ENCODE assay signal across 7 mouse cellular contexts in the genomic region with DNA sequence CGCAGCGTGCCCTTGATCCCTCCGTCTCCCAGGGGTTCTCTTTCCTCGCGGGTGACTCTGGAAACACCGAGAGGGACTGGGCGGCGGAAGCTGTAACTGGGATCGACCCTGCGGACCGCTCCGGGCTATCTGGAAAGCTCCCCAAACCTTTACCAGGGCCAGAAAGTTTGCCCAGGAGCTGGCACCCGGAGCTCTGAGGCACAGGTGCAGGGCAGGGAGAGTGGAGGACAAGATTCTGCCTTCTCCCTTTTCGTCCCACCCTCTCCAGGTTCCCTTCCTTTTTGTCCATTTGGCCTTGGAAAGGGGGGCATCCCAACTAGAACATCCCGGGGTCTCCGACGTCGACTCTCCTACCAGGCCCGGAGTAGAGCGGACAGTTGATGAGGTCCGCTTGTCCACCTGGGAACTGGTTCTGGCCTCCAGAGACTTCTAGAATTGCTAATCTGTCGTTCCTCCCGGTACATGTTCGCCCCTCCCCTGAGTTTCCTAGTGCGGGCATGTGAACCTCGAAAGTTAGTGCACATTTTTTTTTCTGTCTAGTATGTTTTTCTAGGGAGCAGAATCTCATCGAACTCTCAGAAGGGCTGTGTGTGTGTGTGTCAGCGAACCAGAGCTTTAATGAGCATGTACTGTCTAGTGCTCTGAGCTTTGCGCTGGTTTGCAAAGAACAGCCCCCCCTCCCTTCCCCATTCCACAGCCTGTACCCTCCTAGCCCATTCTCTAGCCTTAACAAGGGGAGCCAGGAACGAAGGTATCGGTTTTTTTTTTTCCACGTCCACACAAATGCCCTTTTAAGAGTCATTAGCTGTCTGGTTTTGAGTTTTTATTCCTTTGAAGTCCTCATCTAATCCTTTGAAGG. TPM values are rescaled to one million over a fixed set of nuclear protein-coding genes. Genes with fewer than 3 reads are reported as not detected.
DNase-seq lines count a peak whose midpoint lies in the region; ATAC-seq and TF ChIP-seq lines count a peak whose summit lies in the region.

No protein-coding gene starts in this region.

- peak overlapping the region; percentile 50; the same call in 1 of the 2 replicates for H3K27ac ChIP-seq in forebrain, embryonic 15.5 days (replicated peaks)
- H3K27ac ChIP-seq in intestine, postnatal 0 days (ENCODE audit: low read depth, low read length): peak overlapping the region; percentile 64; the same call in 1 of the 2 replicates
- peak overlapping the region; percentile 89 for H3K27ac ChIP-seq in midbrain, embryonic 15.5 days

- TF ChIP-seq CTCF in intestine, postnatal 0 days (IDR thresholded peaks at IDR 0.05; ENCODE audit: low read depth): no peak

- peak overlapping the region; percentile 62 for H3K4me3 ChIP-seq in forebrain, embryonic 15.5 days
- peak overlapping the region; percentile 83 for H3K4me3 ChIP-seq in intestine, postnatal 0 days (ENCODE audit: low read depth, low read length)
- peak overlapping the region; percentile 85 for H3K4me3 ChIP-seq in midbrain, embryonic 15.5 days

- H3K27me3 ChIP-seq in forebrain, embryonic 15.5 days: 0 out of 2 replicates have a peak, but pooled peaks cover 5% of the 10 kb centered on the region
- H3K27me3 ChIP-seq in intestine, postnatal 0 days (replicated peaks; ENCODE audit: control insufficient read depth, insufficient read depth, low read length): 0 out of 2 replicates have a peak, but pooled peaks cover 12% of the 10 kb centered on the region
- H3K27me3 ChIP-seq in midbrain, embryonic 15.5 days (replicated peaks): no peaks in the 10 kb centered on the region

- no peaks in the 10 kb centered on the region for H3K9me3 ChIP-seq in forebrain, embryonic 15.5 days
- no peaks in the 10 kb centered on the region for H3K9me3 ChIP-seq in intestine, postnatal 0 days (ENCODE audit: control insufficient read depth)
- H3K9me3 ChIP-seq in midbrain, embryonic 15.5 days: no peaks in the 10 kb centered on the region

- intact Hi-C loops in left cerebral cortex, postnatal 25 days (cut with DNase I): no loop called here

- peak; percentile 9 for DNase-seq in CD4-positive helper T cell, adult 2 months (ENCODE audit: low read depth, low spot score)
- DNase-seq in ES-CJ7 (ENCODE audit: low read depth, low spot score): peak; percentile 9
- no peak for DNase-seq in left cerebral cortex, postnatal 25 days (ENCODE audit: low spot score in 2 of 2)
- DNase-seq in T-cell, adult 2 months (ENCODE audit: low spot score): no peak

- 1% methylated on average over 32 of the region's 32 CpGs for WGBS in forebrain, embryonic 15.5 days
- 3% methylated on average over 32 of the region's 32 CpGs for WGBS in intestine, postnatal 0 days
- WGBS in midbrain, embryonic 15.5 days: 1% methylated on average over 32 of the region's 32 CpGs

- peak overlapping the region; percentile 88 for H3K4me2 ChIP-seq in forebrain, embryonic 15.5 days (replicated peaks)
- H3K4me2 ChIP-seq in intestine, postnatal 0 days (replicated peaks; ENCODE audit: low read depth): peak overlapping the region; percentile 98
- peak overlapping the region; percentile 95 for H3K4me2 ChIP-seq in midbrain, embryonic 15.5 days

- no peaks in the 10 kb centered on the region for H3K36me3 ChIP-seq in forebrain, embryonic 15.5 days
- no peaks in the 10 kb centered on the region for H3K36me3 ChIP-seq in intestine, postnatal 0 days (ENCODE audit: control insufficient read depth, insufficient read depth)
- no peaks in the 10 kb centered on the region for H3K36me3 ChIP-seq in midbrain, embryonic 15.5 days (replicated peaks)

- peaks cover 21% of the 10 kb centered on the region for H3K4me1 ChIP-seq in forebrain, embryonic 15.5 days
- no peaks in the 10 kb centered on the region for H3K4me1 ChIP-seq in intestine, postnatal 0 days (replicated peaks; ENCODE audit: control insufficient read depth, insufficient read depth, low read length)
- H3K4me1 ChIP-seq in midbrain, embryonic 15.5 days: peaks cover 17% of the 10 kb centered on the region

- peak overlapping the region; percentile 75 for H3K9ac ChIP-seq in forebrain, embryonic 15.5 days (replicated peaks)
- H3K9ac ChIP-seq in intestine, postnatal 0 days (ENCODE audit: low read depth, low read length): peak overlapping the region; percentile 63
- peak overlapping the region; percentile 78 for H3K9ac ChIP-seq in midbrain, embryonic 15.5 days

- peak; percentile 32; the same call in 1 of the 2 replicates for ATAC-seq in forebrain, embryonic 15.5 days (replicated peaks)
- no peak for ATAC-seq in intestine, postnatal 0 days
- ATAC-seq in midbrain, embryonic 15.5 days (replicated peaks): peak; percentile 51

RNA-seq across cellular contexts. Expression of a gene that starts 13.2 kb away (rescaled TPM):
- 21.8 and 23.6 TPM in 2 replicates for polyA plus RNA-seq in forebrain, embryonic 15.5 days (2015; fragmentation: Nextera tagmentation; extraction: Ambion mirVana)
- polyA plus RNA-seq in intestine, postnatal 0 days (2015; fragmentation: Nextera tagmentation; extraction: Ambion mirVana): 11.1 and 12.9 TPM in 2 replicates
- 32.0 and 33.6 TPM in 2 replicates for polyA plus RNA-seq in midbrain, embryonic 15.5 days (2015; fragmentation: Nextera tagmentation; extraction: Ambion mirVana)
- 10 to 100 TPM; 16.7 to 22.7 TPM for total RNA-seq in left cerebral cortex, postnatal 25 days (2021)

RNA-seq across cellular contexts. Expression of a gene that starts 56.5 kb away (rescaled TPM):
- 60.2 and 65.1 TPM in 2 replicates for polyA plus RNA-seq in forebrain, embryonic 15.5 days (2015; fragmentation: Nextera tagmentation; extraction: Ambion mirVana)
- 35.6 and 40.1 TPM in 2 replicates for polyA plus RNA-seq in intestine, postnatal 0 days (2015; fragmentation: Nextera tagmentation; extraction: Ambion mirVana)
- polyA plus RNA-seq in midbrain, embryonic 15.5 days (2015; fragmentation: Nextera tagmentation; extraction: Ambion mirVana): 73.4 and 76.2 TPM in 2 replicates
- 10 to 100 TPM; 59.9 to 60.0 TPM for total RNA-seq in left cerebral cortex, postnatal 25 days (2021)

RNA-seq across cellular contexts. Expression of a gene that starts 57.1 kb away (rescaled TPM):
- polyA plus RNA-seq in forebrain, embryonic 15.5 days (2015; fragmentation: Nextera tagmentation; extraction: Ambion mirVana): 1.5 and 2.2 TPM in 2 replicates
- polyA plus RNA-seq in intestine, postnatal 0 days (2015; fragmentation: Nextera tagmentation; extraction: Ambion mirVana): 0.83 and 0.93 TPM in 2 replicates
- 3.7 and 3.8 TPM in 2 replicates for polyA plus RNA-seq in midbrain, embryonic 15.5 days (2015; fragmentation: Nextera tagmentation; extraction: Ambion mirVana)
- not detected for total RNA-seq in left cerebral cortex, postnatal 25 days (2021)

Comparison
In these comparisons a context has a peak if more than half of its experiments do, and no peak if none do; other contexts are left out.
1. DNase-seq: peak in CD4-positive helper T cell, adult 2 months (single experiment) and ES-CJ7 (single experiment); none in left cerebral cortex, postnatal 25 days (0 of 2) and T-cell, adult 2 months (single experiment).
2. Peak in every context shown above with its lines, with median percentiles within 50 percentile points of each other: H3K27ac ChIP-seq, H3K4me2 ChIP-seq, H3K4me3 ChIP-seq and H3K9ac ChIP-seq.